8 mouse cellular contexts compared by ENCODE assay signal in genomic region chr11:109610795-109611302, GRCm38 (mm10). TPM values are rescaled to one million over a fixed set of nuclear protein-coding genes. Genes with fewer than 3 reads are reported as not detected.
DNase-seq lines count a peak whose midpoint lies in the region; ATAC-seq and TF ChIP-seq lines count a peak whose summit lies in the region.

No protein-coding gene starts in this region.

- peak; percentile 5; the same call in 1 of the 2 replicates for TF ChIP-seq CTCF in brain, embryonic 14.5 days (IDR thresholded peaks at IDR 0.05; ENCODE audit: borderline replicate concordance, extremely low read depth, insufficient read depth, insufficient read length)

- peak overlapping the region; percentile 86 for H3K27ac ChIP-seq in kidney, embryonic 16.5 days (ENCODE audit: low read length)
- peak overlapping the region; percentile 78 for H3K27ac ChIP-seq in hindbrain, embryonic 15.5 days (replicated peaks)
- peak overlapping the region; percentile 73 for H3K27ac ChIP-seq in midbrain, embryonic 16.5 days (ENCODE audit: low read length)

- no peak for TF ChIP-seq POLR2A in brain, embryonic 14.5 days (IDR thresholded peaks at IDR 0.05; ENCODE audit: borderline replicate concordance, extremely low read depth, insufficient read depth, insufficient read length, poor library complexity, severe bottlenecking)

- WGBS in kidney, embryonic 16.5 days: under 1% methylated on average over 26 of the region's 26 CpGs
- WGBS in hindbrain, embryonic 15.5 days: under 1% methylated on average over 26 of the region's 26 CpGs
- WGBS in midbrain, embryonic 16.5 days: 0% methylated on average over 22 of the region's 26 CpGs

- peak overlapping the region; percentile 85 for H3K9ac ChIP-seq in kidney, embryonic 16.5 days (replicated peaks; ENCODE audit: low read length)
- H3K9ac ChIP-seq in hindbrain, embryonic 15.5 days: peak overlapping the region; percentile 71
- peak overlapping the region; percentile 73 for H3K9ac ChIP-seq in midbrain, embryonic 16.5 days (ENCODE audit: low read depth, low read length)

- peak overlapping the region; percentile 55 for H3K4me2 ChIP-seq in kidney, embryonic 16.5 days (replicated peaks; ENCODE audit: low read depth, low read length)
- H3K4me2 ChIP-seq in hindbrain, embryonic 15.5 days: peak overlapping the region; percentile 95
- peak overlapping the region; percentile 88 for H3K4me2 ChIP-seq in midbrain, embryonic 16.5 days (ENCODE audit: low read length)

- peaks cover 5% of the 10 kb centered on the region; the same call in 1 of the 2 replicates for H3K27me3 ChIP-seq in kidney, embryonic 16.5 days (ENCODE audit: insufficient read depth, low read length)
- H3K27me3 ChIP-seq in hindbrain, embryonic 15.5 days: no peaks in the 10 kb centered on the region
- H3K27me3 ChIP-seq in midbrain, embryonic 16.5 days (ENCODE audit: control insufficient read depth, insufficient read depth, low read depth, low read length): no peaks in the 10 kb centered on the region

- ATAC-seq in kidney, embryonic 16.5 days (ENCODE audit: low FRiP score, low TSS enrichment): no peak
- ATAC-seq in hindbrain, embryonic 15.5 days (ENCODE audit: low FRiP score, low read depth): no peak; the same call in 1 of the 2 replicates
- no peak; the same call in 1 of the 2 replicates for ATAC-seq in midbrain, embryonic 16.5 days

- peak overlapping the region; percentile 84 for H3K4me3 ChIP-seq in kidney, embryonic 16.5 days (ENCODE audit: low read length)
- H3K4me3 ChIP-seq in hindbrain, embryonic 15.5 days: peak overlapping the region; percentile 73
- peak overlapping the region; percentile 68 for H3K4me3 ChIP-seq in midbrain, embryonic 16.5 days (ENCODE audit: low read depth, low read length)

- no peaks in the 10 kb centered on the region for H3K9me3 ChIP-seq in kidney, embryonic 16.5 days (ENCODE audit: low read length)
- H3K9me3 ChIP-seq in hindbrain, embryonic 15.5 days: no peaks in the 10 kb centered on the region
- H3K9me3 ChIP-seq in midbrain, embryonic 16.5 days (replicated peaks; ENCODE audit: control insufficient read depth, low read length, poor library complexity, severe bottlenecking): no peaks in the 10 kb centered on the region

- no peaks in the 10 kb centered on the region for H3K36me3 ChIP-seq in kidney, embryonic 16.5 days (ENCODE audit: insufficient read depth, low read length)
- H3K36me3 ChIP-seq in hindbrain, embryonic 15.5 days: no peaks in the 10 kb centered on the region
- H3K36me3 ChIP-seq in midbrain, embryonic 16.5 days (ENCODE audit: control insufficient read depth, insufficient read depth, low read length): no peaks in the 10 kb centered on the region

- H3K4me1 ChIP-seq in kidney, embryonic 16.5 days (ENCODE audit: insufficient read depth, low read length): peaks cover 26% of the 10 kb centered on the region
- peaks cover 19% of the 10 kb centered on the region for H3K4me1 ChIP-seq in hindbrain, embryonic 15.5 days (replicated peaks)
- peaks cover 16% of the 10 kb centered on the region for H3K4me1 ChIP-seq in midbrain, embryonic 16.5 days (ENCODE audit: control insufficient read depth, insufficient read depth, low read length)

- DNase-seq in kidney, postnatal 10 days: no peak
- no peak for DNase-seq in brain, embryonic 14.5 days (ENCODE audit: low read depth)
- no peak for DNase-seq in thymus, postnatal 36 days
- DNase-seq in gastrocnemius, postnatal 10 days: no peak
- no peak for DNase-seq in cerebellum, postnatal 10 days

RNA-seq across cellular contexts. Expression of gene Wipi1, which starts 0.9 kb away (rescaled TPM):
- 35.8 and 36.4 TPM in 2 replicates for polyA plus RNA-seq in kidney, embryonic 16.5 days (2015; fragmentation: Nextera tagmentation; extraction: Ambion mirVana)
- polyA plus RNA-seq in brain, embryonic 14.5 days (2012; rRNA removed): 7.1 and 10.2 TPM in 2 replicates
- 17.6 TPM in 2 replicates for polyA plus RNA-seq in hindbrain, embryonic 15.5 days (2015; fragmentation: Nextera tagmentation; extraction: Ambion mirVana)
- 14.3 and 15.6 TPM in 2 replicates for polyA plus RNA-seq in midbrain, embryonic 16.5 days (2015; fragmentation: Nextera tagmentation; extraction: Ambion mirVana)
- 10 to 100 TPM; 64.0 to 72.0 TPM for total RNA-seq in gastrocnemius, postnatal 10 days (2021)

RNA-seq across cellular contexts. Expression of gene Prkar1a, which starts 38.4 kb away (rescaled TPM):
- polyA plus RNA-seq in kidney, embryonic 16.5 days (2015; fragmentation: Nextera tagmentation; extraction: Ambion mirVana): 375 and 395 TPM in 2 replicates
- 281 and 315 TPM in 2 replicates for polyA plus RNA-seq in brain, embryonic 14.5 days (2012; rRNA removed)
- 449 and 456 TPM in 2 replicates for polyA plus RNA-seq in hindbrain, embryonic 15.5 days (2015; fragmentation: Nextera tagmentation; extraction: Ambion mirVana)
- polyA plus RNA-seq in midbrain, embryonic 16.5 days (2015; fragmentation: Nextera tagmentation; extraction: Ambion mirVana): 538 and 554 TPM in 2 replicates
- total RNA-seq in gastrocnemius, postnatal 10 days (2021): 100 to 1,000 TPM; 246 to 270 TPM
